Mouse (Mus musculus): ENCODE measurements around the gene Esyt1.

- TF ChIP-seq CTCF (IDR thresholded peaks at IDR 0.05; ENCODE audit: insufficient read depth, low read length) = no peak
- no peak for TF ChIP-seq POLR2A (IDR thresholded peaks at IDR 0.05; ENCODE audit: borderline replicate concordance, extremely low read depth, low read depth, low read length)
Measured at GRCm38 (mm10) chr10:128535206-128535605, 9.5 kb upstream of the Esyt1 start.
